Mouse (Mus musculus) neural tube, embryonic 15.5 days (tissue): Measurements from ENCODE around the gene Cldn22. TPM values are rescaled to one million over a fixed set of nuclear protein-coding genes. Genes with fewer than 3 reads are reported as not detected.

Source experiments
- ATAC-seq: fragments of 200-750 bp; cut with Nextera tagmentation; 2 replicates; pipeline ENCODE4 v1.8.0; 2017; ENCODE audit warnings: mild to moderate bottlenecking, moderate TSS enrichment, moderate library complexity; ENCODE audit not compliant: low FRiP score
- H3K27ac ChIP-seq: fragments of 300-500 bp; sonication (generic); replicated peaks from 2 replicates; pipeline ENCODE4 v1.5.1; 2015; ENCODE audit warnings: mild to moderate bottlenecking, inconsistent platforms
- H3K27me3 ChIP-seq: fragments of 300-500 bp; sonication (generic); replicated peaks from 2 replicates; pipeline ENCODE4 v1.6.1; 2015; ENCODE audit warnings: inconsistent platforms
- H3K36me3 ChIP-seq: fragments of 300-500 bp; sonication (generic); 2 replicates; pipeline ENCODE4 v1.6.1; 2015; ENCODE audit warnings: inconsistent platforms
- H3K4me1 ChIP-seq: fragments of 300-500 bp; sonication (generic); 2 replicates; pipeline ENCODE4 v1.6.1; 2015; ENCODE audit warnings: inconsistent platforms
- H3K4me2 ChIP-seq: fragments of 300-500 bp; sonication (generic); 2 replicates; pipeline ENCODE4 v1.6.1; 2015; ENCODE audit warnings: inconsistent platforms, mild to moderate bottlenecking, moderate library complexity
- H3K4me3 ChIP-seq: fragments of 300-500 bp; sonication (generic); replicated peaks from 2 replicates; pipeline ENCODE4 v1.5.1; 2015; ENCODE audit warnings: mild to moderate bottlenecking, inconsistent platforms
- H3K9ac ChIP-seq: fragments of 300-500 bp; sonication (generic); replicated peaks from 2 replicates; pipeline ENCODE4 v1.6.1; 2015; ENCODE audit warnings: mild to moderate bottlenecking, inconsistent platforms
- H3K9me3 ChIP-seq: fragments of 300-500 bp; sonication (generic); replicated peaks from 2 replicates; pipeline ENCODE4 v1.6.1; 2016; ENCODE audit warnings: inconsistent platforms
- WGBS: fragments of 180-500 bp; shearing (Covaris S2); methylation state at CpG from one replicate; pipeline ENCODE4 v1.1.7; 2015; ENCODE audit warnings: mixed read lengths; 5-methylcytosine and 5-hydroxymethylcytosine counted together
- polyA plus RNA-seq: library from polyadenylated mRNA; unstranded; fragments of >200 nt; fragmentation: Nextera tagmentation; extraction: Ambion mirVana; gene quantifications from 2 replicates; pipeline ENCODE4 v1.2.1, GENCODE M21; 2015

Gene Cldn22
- polyA plus RNA-seq, 1 experiment from 2014 or later = not detected

GRCm38 (mm10) chr8:47833944-47834343 is 9.7 kb downstream of the Cldn22 start:
- Histone ChIP-seq H3K9me3 (no peaks in the 10 kb centered on the region), H3K4me1 (no peaks in the 10 kb centered on the region), H3K9ac (no peak overlapping the region), H3K4me3 (no peak overlapping the region), H3K27me3 (no peaks in the 10 kb centered on the region), H3K4me2 (no peak overlapping the region), H3K27ac (no peak overlapping the region), H3K36me3 (peaks cover 16% of the 10 kb centered on the region; the same call in 1 of the 2 replicates)
- WGBS = 61% methylated on average over 1 of the region's 1 CpGs
- ATAC-seq = no peak

DNA sequence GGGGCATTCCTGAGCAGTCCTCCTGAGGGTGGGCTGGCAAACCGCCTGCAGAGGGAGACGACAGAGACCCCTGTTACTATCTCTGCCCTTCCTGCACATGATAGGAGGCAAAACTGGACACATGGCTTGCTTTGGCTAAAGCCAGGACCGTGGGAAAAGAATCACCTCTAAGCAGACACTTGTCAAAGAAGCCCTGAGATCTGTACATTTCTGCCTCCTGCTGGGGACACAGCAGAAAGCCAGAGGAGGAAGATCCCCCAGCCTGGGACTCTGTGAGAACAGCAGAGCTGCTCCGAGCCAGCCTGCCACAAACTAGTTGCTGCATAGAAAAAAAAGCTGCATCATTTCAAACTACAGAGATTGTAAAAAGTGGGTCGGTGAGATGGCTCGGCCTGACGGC is 18.8 kb downstream of the Cldn22 start:
- Histone ChIP-seq H3K9me3 (no peaks in the 10 kb centered on the region), H3K27me3 (no peaks in the 10 kb centered on the region), H3K27ac (no peak overlapping the region), H3K9ac (no peak overlapping the region), H3K4me1 (no peaks in the 10 kb centered on the region), H3K4me3 (no peak overlapping the region), H3K36me3 (peaks cover 25% of the 10 kb centered on the region), H3K4me2 (no peak overlapping the region)
- 81% methylated on average over 7 of the region's 7 CpGs for WGBS
- ATAC-seq = no peak

DNA sequence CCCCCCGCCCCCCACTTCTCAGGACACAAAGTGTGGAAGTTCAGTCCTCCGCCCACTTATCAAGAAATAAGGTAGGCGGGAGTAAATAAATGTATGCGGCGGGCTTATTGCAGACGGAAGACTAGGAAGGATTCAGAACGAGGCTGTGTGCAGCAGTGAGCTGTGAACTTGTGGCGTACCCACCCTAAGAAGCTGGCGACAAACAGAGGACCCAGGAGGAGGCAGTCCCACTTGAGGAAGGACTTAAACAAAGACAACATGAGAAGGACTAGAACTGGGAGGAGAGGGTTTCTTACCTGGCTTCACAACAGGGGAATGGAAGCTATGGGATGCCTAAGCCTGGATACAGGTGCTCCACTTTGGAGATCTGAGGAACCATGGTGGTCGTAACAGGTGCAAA is 19.4 kb downstream of the Cldn22 start:
- WGBS = 96% methylated on average over 10 of the region's 10 CpGs
- H3K4me3 ChIP-seq = no peak overlapping the region
- peaks cover 30% of the 10 kb centered on the region for H3K36me3 ChIP-seq
- H3K27me3 ChIP-seq = no peaks in the 10 kb centered on the region
- no peak for ATAC-seq
- H3K9ac ChIP-seq = no peak overlapping the region
- no peaks in the 10 kb centered on the region for H3K9me3 ChIP-seq
- no peak overlapping the region for H3K4me2 ChIP-seq
- no peaks in the 10 kb centered on the region for H3K4me1 ChIP-seq
- H3K27ac ChIP-seq = no peak overlapping the region

DNA sequence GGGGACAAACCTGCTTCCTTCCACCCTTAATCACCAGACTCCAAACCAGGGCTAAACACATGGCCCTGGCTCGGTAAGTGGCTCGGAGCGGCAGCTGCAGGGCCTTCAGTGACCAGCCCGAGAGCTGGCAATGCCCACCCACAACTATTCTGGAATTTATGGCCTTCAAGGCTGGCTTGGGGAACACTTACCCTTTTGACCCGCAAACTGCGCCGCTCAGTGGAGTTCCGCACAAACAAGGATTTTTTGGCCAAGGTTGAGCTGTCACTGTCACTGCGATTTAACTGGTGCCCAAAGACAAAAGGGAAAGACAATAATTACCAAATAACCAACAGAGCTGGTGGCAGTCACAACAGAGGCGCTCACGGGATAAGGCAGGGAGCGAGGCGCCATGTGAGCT is 21.7 kb downstream of the Cldn22 start:
- Histone ChIP-seq H3K9me3 (no peaks in the 10 kb centered on the region), H3K27ac (no peak overlapping the region), H3K4me2 (no peak overlapping the region), H3K36me3 (peaks cover 28% of the 10 kb centered on the region), H3K9ac (no peak overlapping the region), H3K4me1 (no peaks in the 10 kb centered on the region), H3K27me3 (no peaks in the 10 kb centered on the region), H3K4me3 (no peak overlapping the region)
- ATAC-seq = peak; percentile 45; the same call in 1 of the 2 replicates
- 29% methylated on average over 13 of the region's 13 CpGs for WGBS

DNA sequence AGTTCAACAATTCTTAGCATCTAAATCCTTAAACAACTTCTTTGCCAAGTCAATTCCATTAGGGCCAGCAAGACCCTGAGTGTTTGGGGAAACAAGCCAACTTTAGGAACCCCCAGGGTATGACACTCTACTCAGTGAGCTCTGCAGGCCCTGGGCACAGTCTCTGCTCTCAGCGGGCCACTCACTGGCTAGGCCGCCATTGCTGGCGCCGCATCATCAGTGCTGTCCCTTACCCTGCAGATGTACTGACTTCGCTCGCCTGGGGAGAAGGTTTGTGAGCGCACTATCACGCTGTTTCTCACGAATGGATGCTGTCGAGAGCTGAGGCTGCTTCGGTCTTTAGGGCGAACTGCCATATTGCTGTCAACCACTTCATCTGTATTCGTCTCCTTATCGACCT is 22.9 kb downstream of the Cldn22 start:
- H3K27me3 ChIP-seq = no peaks in the 10 kb centered on the region
- H3K27ac ChIP-seq = no peak overlapping the region
- no peak overlapping the region for H3K4me3 ChIP-seq
- no peak for ATAC-seq
- no peak overlapping the region for H3K9ac ChIP-seq
- no peak overlapping the region for H3K4me2 ChIP-seq
- no peaks in the 10 kb centered on the region for H3K9me3 ChIP-seq
- 93% methylated on average over 14 of the region's 14 CpGs for WGBS
- H3K4me1 ChIP-seq = peaks cover 2% of the 10 kb centered on the region
- peaks cover 28% of the 10 kb centered on the region for H3K36me3 ChIP-seq

DNA sequence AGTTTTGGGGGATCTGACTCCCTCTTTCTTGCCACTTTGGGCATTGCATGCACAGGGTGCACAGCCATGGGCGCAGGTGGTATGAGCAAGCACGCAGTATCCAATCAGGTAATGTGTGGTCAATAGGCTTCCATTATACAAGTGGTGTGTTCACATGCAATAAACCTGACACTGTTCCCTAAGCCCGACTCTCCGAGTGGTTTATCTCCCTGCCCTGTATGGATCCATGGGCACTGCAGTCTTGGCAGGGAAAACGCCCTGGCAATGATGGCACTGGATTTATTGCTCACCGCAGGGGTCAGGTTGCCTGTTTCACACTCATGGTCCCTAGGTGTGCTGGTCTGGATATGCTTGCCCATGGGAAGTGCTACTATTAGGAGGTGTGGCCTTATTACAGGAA is 23.6 kb downstream of the Cldn22 start:
- H3K4me1 ChIP-seq = peaks cover 6% of the 10 kb centered on the region
- H3K9ac ChIP-seq = no peak overlapping the region
- no peak for ATAC-seq
- H3K4me2 ChIP-seq = no peak overlapping the region
- 87% methylated on average over 6 of the region's 6 CpGs for WGBS
- H3K4me3 ChIP-seq = no peak overlapping the region
- no peaks in the 10 kb centered on the region for H3K27me3 ChIP-seq
- H3K36me3 ChIP-seq = peaks cover 23% of the 10 kb centered on the region
- no peaks in the 10 kb centered on the region for H3K9me3 ChIP-seq
- H3K27ac ChIP-seq = no peak overlapping the region

DNA sequence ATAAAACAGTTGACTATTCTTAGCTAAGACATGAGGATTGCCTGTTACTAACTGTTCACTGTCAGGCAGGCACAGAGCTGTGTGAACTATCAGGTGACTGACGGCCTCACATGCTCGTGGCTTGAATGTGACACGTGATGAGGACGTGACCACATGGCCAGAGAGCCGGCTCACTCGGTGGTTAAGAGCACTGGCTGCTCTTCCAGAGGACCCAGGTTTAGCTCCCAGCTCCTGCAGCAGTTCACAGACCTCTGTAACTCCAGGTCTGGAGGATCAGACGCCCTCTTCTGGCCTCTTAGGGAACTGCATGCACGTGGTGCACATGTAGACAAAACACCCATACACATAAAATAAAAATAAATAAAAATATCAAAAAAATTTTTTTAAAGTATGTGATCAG is 25.6 kb downstream of the Cldn22 start:
- WGBS = 85% methylated on average over 8 of the region's 8 CpGs
- no peak overlapping the region for H3K27ac ChIP-seq
- no peak overlapping the region for H3K4me3 ChIP-seq
- peaks cover 23% of the 10 kb centered on the region for H3K36me3 ChIP-seq
- no peak for ATAC-seq
- H3K9me3 ChIP-seq = no peaks in the 10 kb centered on the region
- no peak overlapping the region for H3K4me2 ChIP-seq
- no peaks in the 10 kb centered on the region for H3K27me3 ChIP-seq
- H3K4me1 ChIP-seq = peaks cover 6% of the 10 kb centered on the region
- no peak overlapping the region for H3K9ac ChIP-seq

DNA sequence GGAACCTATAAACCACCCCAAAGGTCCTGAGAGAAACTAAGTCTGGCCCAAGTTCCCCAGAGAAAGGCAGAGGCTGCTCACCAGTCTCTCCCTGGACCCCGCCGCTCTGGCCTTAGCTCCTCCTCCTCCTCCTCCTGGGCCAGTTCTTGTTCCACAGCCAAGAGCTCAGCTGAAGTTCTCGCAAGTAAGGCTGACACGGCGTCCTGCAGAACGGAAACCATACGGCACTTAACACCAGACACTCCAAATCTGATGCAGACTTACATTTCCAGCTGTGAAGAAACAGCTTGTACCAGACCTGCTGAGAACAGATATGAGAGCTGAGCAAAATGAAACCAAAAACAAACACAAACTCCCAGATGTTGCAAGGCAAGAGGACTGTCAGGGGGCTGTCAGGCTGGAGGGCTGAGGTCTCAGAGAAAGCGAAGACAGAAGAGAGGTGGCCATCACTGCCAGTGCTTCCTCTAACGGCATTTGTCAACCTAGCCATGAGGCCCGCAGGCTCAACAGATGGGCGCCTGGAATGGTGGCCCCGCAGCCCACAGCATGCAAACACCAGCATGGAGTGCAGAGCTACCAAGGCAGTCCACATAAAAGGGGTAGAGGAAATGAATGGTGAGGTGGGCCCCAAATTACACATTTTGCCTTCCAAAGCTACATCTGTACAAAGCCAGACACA is 27.7 kb downstream of the Cldn22 start:
- Histone ChIP-seq H3K36me3 (peaks cover 30% of the 10 kb centered on the region), H3K27ac (no peak overlapping the region)
- 77% methylated on average over 12 of the region's 12 CpGs for WGBS

DNA sequence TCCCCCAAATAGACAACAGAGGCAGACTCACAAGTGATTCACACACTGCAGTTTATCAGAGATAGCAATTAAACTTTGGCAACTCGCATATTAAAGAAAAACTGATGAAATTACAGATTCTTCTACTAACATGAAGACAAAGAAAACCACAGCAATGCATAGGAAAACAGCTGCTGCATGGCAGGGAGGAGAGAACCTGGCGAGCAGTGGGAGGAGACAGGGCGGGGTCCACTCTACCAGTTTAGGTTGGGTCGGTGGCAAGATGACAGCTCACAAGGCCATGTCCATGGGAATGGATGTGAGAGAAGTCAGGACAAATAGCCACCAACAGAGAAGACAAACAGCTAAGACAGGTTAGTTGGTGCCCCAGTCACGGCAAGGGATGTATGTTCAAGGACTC is 28.5 kb downstream of the Cldn22 start:
- Histone ChIP-seq H3K9ac (no peak overlapping the region), H3K27me3 (no peaks in the 10 kb centered on the region), H3K9me3 (no peaks in the 10 kb centered on the region), H3K27ac (no peak overlapping the region), H3K4me2 (no peak overlapping the region), H3K4me3 (no peak overlapping the region), H3K36me3 (peaks cover 25% of the 10 kb centered on the region; the same call in 1 of the 2 replicates), H3K4me1 (peaks cover 6% of the 10 kb centered on the region)
- no peak for ATAC-seq
- WGBS = 77% methylated on average over 5 of the region's 5 CpGs

More for the DNA sequence above, 27.7 kb downstream of the Cldn22 start:
- no peak overlapping the region for H3K9ac ChIP-seq
- no peaks in the 10 kb centered on the region for H3K9me3 ChIP-seq
- no peaks in the 10 kb centered on the region for H3K27me3 ChIP-seq
- 0 out of 2 replicates have a peak, but pooled peaks have one; percentile 17 for ATAC-seq
- no peak overlapping the region for H3K4me3 ChIP-seq
- H3K4me1 ChIP-seq = peaks cover 6% of the 10 kb centered on the region
- no peak overlapping the region for H3K4me2 ChIP-seq

GRCm38 (mm10) chr8:47853356-47853755 is 29.1 kb downstream of the Cldn22 start:
- H3K4me2 ChIP-seq = no peak overlapping the region
- ATAC-seq = no peak
- no peak overlapping the region for H3K4me3 ChIP-seq
- no peaks in the 10 kb centered on the region for H3K27me3 ChIP-seq
- no peaks in the 10 kb centered on the region for H3K9me3 ChIP-seq
- peaks cover 19% of the 10 kb centered on the region; the same call in 1 of the 2 replicates for H3K36me3 ChIP-seq
- H3K4me1 ChIP-seq = peaks cover 6% of the 10 kb centered on the region
- H3K9ac ChIP-seq = no peak overlapping the region
- no peak overlapping the region for H3K27ac ChIP-seq
- 93% methylated on average over 5 of the region's 5 CpGs for WGBS

- 73% methylated on average over 12 of the region's 12 CpGs for WGBS
- no peaks in the 10 kb centered on the region for H3K27me3 ChIP-seq
- peaks cover 10% of the 10 kb centered on the region for H3K4me1 ChIP-seq
- H3K9ac ChIP-seq = no peak overlapping the region
- H3K4me2 ChIP-seq = peak overlapping the region; percentile 44
- peaks cover 20% of the 10 kb centered on the region for H3K36me3 ChIP-seq
- ATAC-seq = no peak
- H3K4me3 ChIP-seq = no peak overlapping the region
- H3K9me3 ChIP-seq = no peaks in the 10 kb centered on the region
- H3K27ac ChIP-seq = peak overlapping the region; percentile 60
Measured at GRCm38 (mm10) chr8:47859259-47859658, 35.0 kb downstream of the Cldn22 start.

GRCm38 (mm10) chr8:47866568-47866967 is 42.3 kb downstream of the Cldn22 start:
- Histone ChIP-seq H3K9me3 (no peaks in the 10 kb centered on the region), H3K4me1 (0 out of 2 replicates have a peak, but pooled peaks cover 3% of the 10 kb centered on the region), H3K27ac (no peak overlapping the region), H3K9ac (no peak overlapping the region), H3K4me2 (no peak overlapping the region), H3K4me3 (no peak overlapping the region), H3K36me3 (peaks cover 19% of the 10 kb centered on the region), H3K27me3 (no peaks in the 10 kb centered on the region)
- ATAC-seq = peak; percentile 12; the same call in 1 of the 2 replicates
- WGBS = 85% methylated on average over 8 of the region's 8 CpGs
